Mouse (Mus musculus) lung, adult 2 months (tissue): ENCODE data around the gene Fam19a4. TPM values are rescaled to one million over a fixed set of nuclear protein-coding genes. Genes with fewer than 3 reads are reported as not detected.

Source experiments
- DNase-seq: peaks from one replicate; pipeline ENCODE4 v3.0.0; 2022
- H3K4me1 ChIP-seq: fragments of 200-500 bp; 2 replicates; pipeline ENCODE4 v1.6.1; 2011; ENCODE audit warnings: low read length; ENCODE audit not compliant: control insufficient read depth, insufficient read depth
- H3K4me3 ChIP-seq: fragments of 200-500 bp; replicated peaks from 2 replicates; pipeline ENCODE3; 2011; ENCODE audit warnings: low read depth, mild to moderate bottlenecking, control low read depth, low read length; ENCODE audit errors: extremely low read depth
- CTCF ChIP-seq: fragments of 200-500 bp; IDR thresholded peaks from 2 replicates; pipeline ENCODE4 v1.5.1; 2011; ENCODE audit warnings: mild to moderate bottlenecking, low read length, control low read depth; ENCODE audit not compliant: insufficient read depth
- POLR2A ChIP-seq: fragments of 200-500 bp; IDR thresholded peaks from 2 replicates; pipeline ENCODE4 v1.6.1; 2011; ENCODE audit warnings: low read depth, mild to moderate bottlenecking, control low read depth, low read length, borderline replicate concordance; ENCODE audit errors: extremely low read depth
- WGBS: fragments of 180-500 bp; shearing (Covaris S2); methylation state at CpG from one replicate; pipeline ENCODE4 v1.1.7; 2018; 5-methylcytosine and 5-hydroxymethylcytosine counted together
- polyA plus RNA-seq: library from polyadenylated mRNA; depleted of rRNA; stranded (reverse); fragments of >200 nt; gene quantifications from 2 replicates; pipeline ENCODE4 v1.2.3, GENCODE M21; 2012; rRNA removed

The Fam19a4 gene
- polyA plus RNA-seq, 1 experiment: 0.09 TPM

DNA sequence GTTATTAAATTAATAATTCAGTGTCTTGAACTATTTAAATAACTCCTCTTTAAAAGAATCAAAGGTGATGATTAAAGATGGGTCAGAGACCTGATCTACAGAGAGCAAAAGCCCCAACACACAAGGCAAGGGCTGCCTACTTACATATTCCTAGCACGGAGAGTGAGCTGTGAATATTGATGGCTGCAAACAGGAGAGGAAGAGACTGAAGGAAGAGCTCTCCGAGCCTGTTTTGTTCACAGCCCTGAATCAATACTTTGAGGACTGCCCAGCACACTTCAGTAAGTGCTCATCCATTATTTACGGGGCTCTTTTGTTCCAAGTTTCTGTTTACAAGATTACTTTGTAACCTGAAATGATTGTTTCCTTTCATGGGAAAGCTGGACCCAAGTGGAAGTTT, 233.6 kb downstream of the Fam19a4 start:
- Histone ChIP-seq H3K4me3 (no peak overlapping the region), H3K4me1 (no peaks in the 10 kb centered on the region)
- WGBS: 43% methylated on average over 3 of the region's 3 CpGs
- TF ChIP-seq CTCF (no peak), POLR2A (no peak)
- DNase-seq: no peak

DNA sequence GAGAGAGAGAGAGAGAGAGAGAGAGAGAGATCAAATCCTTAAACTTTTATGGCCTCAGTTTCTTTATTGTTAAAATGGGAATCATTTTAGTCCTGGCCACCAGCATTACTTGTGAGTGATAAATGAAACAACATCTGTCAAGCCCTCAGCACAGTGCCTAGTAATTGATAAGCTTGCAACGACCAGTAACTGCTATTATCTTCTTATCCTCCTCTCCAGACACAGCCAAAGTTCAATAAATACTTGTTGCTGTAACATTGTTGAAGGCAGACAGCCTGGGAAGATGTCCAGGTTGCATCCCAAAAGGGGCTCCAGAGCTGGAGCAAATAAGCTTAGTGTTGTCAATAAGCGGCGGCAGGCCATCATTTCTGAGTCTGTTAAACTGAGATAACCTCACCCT, 257.2 kb downstream of the Fam19a4 start:
- Histone ChIP-seq H3K4me3 (no peak overlapping the region), H3K4me1 (no peaks in the 10 kb centered on the region)
- WGBS: 43% methylated on average over 3 of the region's 3 CpGs
- no peak for DNase-seq
- TF ChIP-seq POLR2A (no peak), CTCF (no peak)

DNA sequence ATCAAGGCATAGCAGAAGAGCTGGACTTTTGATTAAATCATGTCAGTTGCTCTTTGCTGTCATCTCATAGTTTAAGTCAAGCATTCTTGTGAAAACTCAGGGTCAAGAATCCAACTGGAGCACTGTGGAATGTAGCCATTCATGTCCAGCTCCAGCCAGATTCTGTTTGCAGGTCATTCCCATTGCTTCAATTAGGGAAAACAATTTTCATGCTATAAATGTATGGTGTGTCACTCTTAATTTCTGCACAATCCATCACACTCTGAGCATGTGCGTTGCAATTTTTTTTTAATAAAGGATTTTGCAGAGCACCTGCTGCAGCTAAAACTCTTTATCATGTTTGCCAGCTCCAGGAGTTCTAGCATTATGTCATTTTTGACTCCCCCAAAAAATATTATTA, 261.5 kb downstream of the Fam19a4 start:
- no peak for TF ChIP-seq POLR2A
- no peak for TF ChIP-seq CTCF
- Histone ChIP-seq H3K4me1 (no peaks in the 10 kb centered on the region), H3K4me3 (no peak overlapping the region)
- DNase-seq: no peak
- WGBS: 81% methylated on average over 1 of the region's 1 CpGs

DNA sequence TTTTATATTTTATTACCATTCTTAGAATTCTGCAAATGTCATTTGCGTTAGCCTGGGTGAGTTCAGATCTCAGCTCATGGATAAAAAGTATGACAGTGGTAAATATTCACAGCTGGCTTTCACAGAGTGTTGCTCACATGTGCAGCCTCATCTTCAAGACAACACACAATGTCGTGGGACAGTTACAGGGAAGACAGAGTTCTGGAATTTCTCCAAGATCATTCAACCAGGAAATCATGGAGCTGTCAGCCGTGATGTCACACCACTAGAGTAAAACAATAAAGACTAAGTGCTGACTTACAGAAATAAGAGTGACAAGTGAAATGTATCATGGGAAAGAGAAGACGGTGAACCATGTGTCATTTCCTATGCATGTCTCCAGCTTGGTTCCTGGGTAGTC, 262.8 kb downstream of the Fam19a4 start:
- Histone ChIP-seq H3K4me1 (no peaks in the 10 kb centered on the region), H3K4me3 (no peak overlapping the region)
- no peak for DNase-seq
- no peak for TF ChIP-seq POLR2A
- no peak for TF ChIP-seq CTCF
- WGBS: 59% methylated on average over 4 of the region's 4 CpGs

Other genes starting within 250 kb of the Fam19a4 start
- 19.9 and 34.7 TPM in 2 replicates for gene Eogt, start 88.8 kb upstream of the Fam19a4 start, polyA plus RNA-seq
- gene Tmf1, start 118.7 kb upstream of the Fam19a4 start, polyA plus RNA-seq: 3.1 and 3.8 TPM in 2 replicates
- gene Uba3, start 145.2 kb upstream of the Fam19a4 start, polyA plus RNA-seq: 7.1 and 14.6 TPM in 2 replicates
- 63.2 and 80.0 TPM in 2 replicates for gene Arl6ip5, start 150.3 kb upstream of the Fam19a4 start, polyA plus RNA-seq
- gene Lmod3, start 192.3 kb upstream of the Fam19a4 start, polyA plus RNA-seq: 0.22 and 2.0 TPM in 2 replicates